Mouse (Mus musculus) erythroblast, adult 5-6 weeks (primary cell): Measurements from ENCODE around the gene Uqcr10. TPM values are rescaled to one million over a fixed set of nuclear protein-coding genes. Genes with fewer than 3 reads are reported as not detected.

Source experiments
- ATAC-seq: replicated peaks from 2 replicates; pipeline ENCODE4 v1.8.0; 2016; ENCODE audit warnings: moderate number of reproducible peaks, mild to moderate bottlenecking, moderate TSS enrichment, inconsistent platforms; ENCODE audit not compliant: poor library complexity, low FRiP score, severe bottlenecking
- total RNA-seq, 2 experiments: library from RNA; stranded (forward) in 1 of 2; stranded (reverse) in 1 of 2; fragments of 150-400 nt in 1 of 2; fragments of 200-764, 138-1000 nt in 1 of 2; gene quantifications; 2 replicates each; pipeline versions ENCODE4 v1.2.3 to v1.2.4; 2015 to 2017; ENCODE audit warnings: low replicate concordance in 2 of 2

The Uqcr10 gene
- total RNA-seq (2015; ENCODE audit: low replicate concordance) (44.0 and 50.6 TPM in 2 replicates), total RNA-seq (2017; ENCODE audit: low replicate concordance) (12.3 and 48.8 TPM in 2 replicates)

GRCm38 (mm10) chr11:4704072-4704964, at the start of gene Uqcr10, which contains the start of gene Zmat5:
Uqcr10 (minus strand) TSS chr11:4704342.
Zmat5 (plus strand) TSS chr11:4704678.
- peak; percentile 96 for ATAC-seq

DNA sequence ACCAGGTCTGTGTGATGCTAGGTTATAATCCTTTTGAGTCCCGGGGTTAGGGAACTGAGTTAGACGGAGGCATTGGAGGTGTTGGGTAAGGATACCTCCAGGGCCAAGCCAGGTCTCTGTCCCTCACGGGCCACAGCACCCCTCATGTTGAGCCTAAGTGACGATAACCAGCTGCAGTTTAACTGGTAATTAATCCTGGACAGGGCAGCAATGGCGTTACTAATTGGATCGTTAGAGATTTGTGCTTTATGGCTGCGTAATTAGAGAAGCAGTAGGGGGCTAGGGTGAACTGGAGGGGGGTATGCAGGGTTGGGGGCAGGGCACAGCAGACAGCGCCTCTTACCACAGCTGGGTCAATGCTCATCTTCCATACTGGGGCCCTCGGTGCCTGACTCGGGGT, 48.7 kb upstream of the Uqcr10 start:
- ATAC-seq = no peak

GRCm38 (mm10) chr11:4750263-4750662, 46.1 kb upstream of the Uqcr10 start:
- no peak for ATAC-seq

DNA sequence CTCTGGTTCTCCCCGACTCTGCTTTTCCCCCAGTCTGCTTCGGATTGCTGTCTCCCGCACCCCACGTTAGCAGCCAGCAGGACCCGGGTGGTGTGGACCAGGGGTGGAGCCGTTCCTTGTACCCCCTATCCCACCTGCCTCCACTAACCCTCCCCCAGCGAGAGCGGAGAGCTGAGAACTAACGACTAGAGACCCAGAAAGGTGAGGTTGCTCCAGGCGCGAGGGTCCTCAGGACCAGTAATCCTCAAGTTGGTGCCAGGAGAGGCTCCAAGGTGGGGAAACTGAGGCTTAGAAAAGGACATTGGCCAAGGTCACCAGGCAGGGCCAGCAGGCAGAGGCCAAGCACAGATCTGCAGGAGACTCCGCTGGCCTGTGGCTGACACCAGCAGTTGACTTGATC, 43.1 kb upstream of the Uqcr10 start:
- ATAC-seq = no peak

DNA sequence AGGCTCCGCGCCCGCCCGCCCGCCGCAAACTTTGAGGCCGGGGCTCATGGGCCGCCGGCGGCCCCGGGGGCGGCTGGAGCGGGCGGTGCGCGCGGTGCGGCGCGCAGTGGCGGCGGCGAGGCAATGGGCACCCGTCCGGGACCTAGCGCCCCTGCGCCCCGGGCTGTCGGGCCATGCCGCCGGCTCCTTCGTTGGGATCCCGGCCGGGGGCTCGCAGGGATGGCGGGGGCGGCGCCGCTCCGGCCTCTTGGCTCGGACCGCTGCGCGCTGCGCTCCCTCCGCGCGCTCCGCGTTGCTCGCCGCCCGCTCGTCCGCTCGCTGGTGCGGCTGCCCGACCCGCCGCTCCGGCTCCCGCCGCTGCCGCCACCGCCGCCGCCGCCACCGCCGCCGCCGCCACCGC, 42.6 kb upstream of the Uqcr10 start, which contains the start of gene Cabp7:
TSS of gene Cabp7 (minus strand) at position 46 of the 400 bp plus-strand sequence.
- no peak for ATAC-seq

DNA sequence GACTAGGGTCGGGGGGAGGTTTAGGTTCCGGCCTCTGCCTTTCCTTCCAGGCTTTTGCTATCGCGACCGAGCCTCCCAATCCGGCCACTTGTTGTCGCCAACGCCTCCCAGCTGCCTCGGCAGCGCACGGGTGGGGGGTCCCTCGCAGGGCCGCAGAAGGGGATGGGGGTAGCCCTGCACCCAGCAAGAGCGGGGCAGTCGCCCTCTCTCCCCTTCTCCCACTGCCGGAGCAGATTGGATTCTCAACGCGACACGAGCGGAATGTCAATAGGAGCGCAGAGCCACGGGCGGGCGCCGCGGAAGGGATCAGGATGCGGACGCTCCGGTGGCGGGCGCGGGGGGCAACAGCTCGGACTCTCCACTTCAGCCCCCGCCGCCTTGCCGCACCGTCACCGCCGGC, 41.8 kb upstream of the Uqcr10 start:
- ATAC-seq = no peak

DNA sequence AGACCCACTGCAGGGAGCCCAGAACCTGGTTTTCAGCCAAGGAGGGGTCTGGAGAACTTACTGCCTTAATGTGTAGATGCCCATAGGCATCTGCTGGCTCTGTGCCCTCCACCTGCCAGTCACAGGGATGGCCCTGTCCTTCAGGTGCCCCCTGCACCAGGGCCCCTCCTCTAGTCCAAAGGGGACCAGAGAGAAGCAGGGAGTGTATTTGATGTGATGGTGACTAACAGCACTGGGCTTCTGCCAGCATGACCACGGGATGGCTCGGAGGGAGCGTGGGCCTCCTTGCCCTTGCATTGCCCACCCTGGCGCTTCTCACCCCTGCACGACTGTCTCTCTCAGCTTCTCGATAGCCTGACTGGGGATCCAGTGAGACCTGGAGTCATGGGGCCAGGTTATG, 40.5 kb upstream of the Uqcr10 start:
- no peak for ATAC-seq

GRCm38 (mm10) chr11:4740785-4741184, 36.6 kb upstream of the Uqcr10 start:
- ATAC-seq = no peak

- no peak for ATAC-seq
Observed at GRCm38 (mm10) chr11:4738719-4739118, 34.6 kb upstream of the Uqcr10 start.

DNA sequence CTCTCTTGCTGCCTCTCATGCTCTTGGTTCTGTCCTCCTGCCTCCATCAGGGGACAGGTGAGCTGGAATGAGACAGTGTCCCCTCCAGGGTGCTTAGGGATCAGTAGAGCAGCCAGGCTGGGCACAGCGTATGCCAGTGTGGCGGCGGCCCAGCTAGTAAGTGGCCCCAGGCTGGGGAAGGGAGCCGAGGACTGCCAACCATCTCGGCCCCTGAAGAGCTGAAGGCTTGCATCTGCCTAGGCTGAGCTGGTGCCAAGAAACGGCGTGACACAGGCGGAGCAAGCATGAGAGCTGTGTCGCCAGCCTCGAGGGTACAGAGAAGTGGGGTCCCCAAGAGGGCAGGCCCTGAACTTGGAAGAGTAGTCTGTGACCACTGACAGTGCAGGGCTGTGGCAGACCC, 33.5 kb upstream of the Uqcr10 start:
- no peak for ATAC-seq

DNA sequence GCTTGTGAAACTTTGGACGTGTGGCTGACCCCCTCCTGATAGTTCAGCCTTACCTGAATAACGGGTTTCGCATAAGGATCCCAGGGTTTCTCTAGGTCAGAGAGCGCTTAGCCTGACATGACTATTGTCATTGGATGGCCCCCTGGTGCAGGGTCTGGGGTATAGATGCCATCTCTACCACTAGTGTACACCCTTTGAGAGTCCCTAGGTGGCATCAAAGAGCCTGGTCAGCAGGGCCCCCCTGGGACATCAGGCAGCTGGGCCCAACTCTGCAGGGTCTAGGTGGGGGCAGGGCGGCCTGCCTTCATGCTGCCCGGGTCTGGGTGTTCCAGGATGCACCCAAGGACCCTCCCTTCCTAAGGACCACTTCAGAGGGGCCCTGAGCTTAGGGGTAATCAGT, 32.2 kb upstream of the Uqcr10 start:
- no peak for ATAC-seq

DNA sequence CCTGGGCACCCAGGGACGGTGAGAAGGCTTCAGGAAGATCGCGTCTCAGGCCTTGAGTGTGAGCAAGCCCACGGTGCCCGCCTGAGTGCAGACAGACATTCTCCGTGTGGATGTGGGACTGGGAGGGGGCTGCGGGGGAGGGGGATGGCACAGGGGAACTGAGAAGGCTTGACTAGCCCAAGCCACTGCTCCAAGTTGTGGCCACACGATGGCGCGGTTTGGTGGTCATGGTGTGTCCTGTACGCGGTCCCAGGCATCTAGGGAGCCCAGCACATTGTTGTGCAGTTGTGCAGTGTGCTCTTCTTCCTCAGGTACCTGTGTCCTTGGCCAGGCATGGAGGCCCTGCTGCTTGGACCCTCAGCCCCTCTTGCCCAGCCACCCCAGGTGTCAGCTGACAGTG, 30.0 kb upstream of the Uqcr10 start:
- ATAC-seq = no peak

GRCm38 (mm10) chr11:4731781-4732180, 27.6 kb upstream of the Uqcr10 start:
- no peak for ATAC-seq

DNA sequence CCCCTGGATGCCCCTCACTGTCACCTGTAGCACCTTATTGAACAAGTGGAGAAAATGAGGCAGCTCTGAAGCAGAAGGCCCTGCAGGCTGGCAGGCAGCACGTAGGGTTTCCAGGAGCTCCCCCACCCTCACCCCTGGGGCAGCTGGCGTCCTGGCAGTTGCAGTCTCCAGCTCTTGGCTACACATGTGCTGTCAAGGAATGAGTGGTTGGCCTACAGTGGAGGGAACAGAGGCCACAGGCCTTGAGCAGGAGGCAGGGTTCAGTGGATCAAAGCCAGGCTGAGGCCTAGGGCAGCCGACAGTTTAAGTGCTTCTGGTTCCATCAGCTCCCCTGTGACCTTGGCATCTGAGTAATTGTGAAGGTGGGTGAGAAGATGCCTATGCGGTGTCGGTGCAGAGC, 26.8 kb upstream of the Uqcr10 start:
- ATAC-seq = no peak

DNA sequence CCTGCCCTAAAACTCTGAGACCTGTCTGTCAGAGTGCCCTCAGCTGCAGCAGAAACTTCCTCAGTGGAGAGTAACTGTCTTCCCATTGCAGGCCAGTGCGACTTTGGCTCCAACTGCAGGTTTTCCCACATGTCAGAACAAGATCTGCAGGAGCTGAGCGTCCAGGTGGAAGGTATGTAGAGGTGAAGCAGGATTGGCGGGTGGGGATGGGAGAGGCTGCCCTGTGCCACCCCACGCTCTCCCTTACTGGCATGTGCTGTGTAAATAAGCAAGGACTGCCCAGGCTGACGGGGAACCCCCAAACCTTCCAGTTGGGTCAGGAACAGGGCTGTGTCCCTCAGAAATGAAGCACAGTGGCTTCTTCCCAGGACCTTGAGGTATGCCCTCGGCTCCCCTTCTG, 26.0 kb upstream of the Uqcr10 start:
- no peak for ATAC-seq

- ATAC-seq = no peak
Observed at GRCm38 (mm10) chr11:4729603-4730002, 25.5 kb upstream of the Uqcr10 start.

GRCm38 (mm10) chr11:4721728-4722127, 17.6 kb upstream of the Uqcr10 start:
- no peak for ATAC-seq

GRCm38 (mm10) chr11:4720900-4721580, 16.9 kb upstream of the Uqcr10 start:
- no peak for ATAC-seq

DNA sequence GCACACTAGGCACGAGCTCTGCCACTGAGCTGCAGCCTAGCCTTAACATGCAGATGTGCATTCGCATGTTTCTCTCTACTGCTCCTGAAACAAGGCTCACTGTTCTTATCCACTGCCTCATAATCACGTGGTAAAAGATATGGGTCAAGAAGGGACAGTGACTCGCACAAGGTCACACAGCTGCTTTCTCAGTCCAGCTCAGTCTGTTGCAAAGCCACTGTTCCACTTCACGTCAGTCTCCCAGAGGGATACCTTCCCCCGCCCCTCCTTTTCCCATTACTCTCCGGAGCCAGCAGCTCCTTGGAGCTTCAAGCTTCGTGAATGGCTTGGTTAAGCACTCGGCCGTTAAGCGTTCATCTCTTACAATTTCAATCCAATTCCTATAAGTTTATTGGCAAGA, 16.3 kb upstream of the Uqcr10 start:
- no peak for ATAC-seq

GRCm38 (mm10) chr11:4719961-4720360, 15.8 kb upstream of the Uqcr10 start:
- no peak for ATAC-seq

DNA sequence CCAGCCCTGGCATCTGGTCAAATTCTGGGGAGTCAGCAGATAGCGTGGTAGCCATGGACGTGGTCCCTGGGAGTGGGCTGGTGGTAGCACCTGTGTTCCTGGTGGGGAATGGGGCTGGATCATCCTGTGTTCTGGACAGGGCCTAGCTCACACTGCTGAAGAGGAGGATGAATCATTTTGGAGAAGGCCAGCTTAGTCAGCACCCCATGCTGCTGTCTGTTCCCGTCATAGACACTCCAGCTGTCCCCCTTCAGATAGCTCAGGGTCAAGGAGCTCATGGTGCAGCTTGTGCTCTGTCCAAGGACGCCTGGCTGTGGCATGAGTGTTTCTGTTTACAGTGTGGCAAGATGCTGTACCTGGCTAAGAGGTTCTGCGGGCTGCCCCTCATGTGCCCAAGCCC, 14.4 kb upstream of the Uqcr10 start:
- no peak for ATAC-seq
